Mouse (Mus musculus) MEL (cell line): ENCODE data around the gene Gm43064. TPM values are rescaled to one million over a fixed set of nuclear protein-coding genes. Genes with fewer than 3 reads are reported as not detected.
A peak's percentile ranks its signal among the peaks of the same experiment; 100 is the strongest.

Source experiments
- DNase-seq: peaks from one replicate; pipeline ENCODE4 v3.0.0; 2011; ENCODE audit warnings: low read depth, low spot score
- H3K27ac ChIP-seq: 2 replicates; pipeline ENCODE4 v1.5.1; 2012; ENCODE audit warnings: low read depth, mild to moderate bottlenecking, control low read depth, low read length, moderate library complexity; ENCODE audit not compliant: control insufficient read depth
- H3K27me3 ChIP-seq, 2 experiments: fragments of 150-350 bp in 1 of 2; sonication (generic) in 1 of 2; 2 replicates each; pipeline ENCODE4 v1.6.1; 2012; ENCODE audit warnings: low read length in 2 of 2, mild to moderate bottlenecking in 2 of 2, improper control_type of control experiment in 1 of 2, moderate library complexity in 1 of 2; ENCODE audit not compliant: insufficient read depth in 2 of 2, control insufficient read depth in 1 of 2
- H3K36me3 ChIP-seq, 2 experiments: 2 replicates each; pipeline ENCODE4 v1.6.1; 2012 to 2014; ENCODE audit warnings: low read length in 2 of 2, improper control_type of control experiment in 1 of 2, inconsistent platforms in 1 of 2, mild to moderate bottlenecking in 1 of 2; ENCODE audit not compliant: insufficient read depth in 2 of 2, control insufficient read depth in 1 of 2
- H3K4me1 ChIP-seq, 2 experiments: fragments of 150-350 bp in 1 of 2; sonication (generic) in 1 of 2; 2 replicates each; pipeline ENCODE4 v1.6.1; 2012; ENCODE audit warnings: low read length in 2 of 2, improper control_type of control experiment in 1 of 2, mild to moderate bottlenecking in 1 of 2; ENCODE audit not compliant: insufficient read depth in 2 of 2, control insufficient read depth in 1 of 2
- H3K4me3 ChIP-seq, 2 experiments: fragments of 150-350 bp in 1 of 2; sonication (generic) in 1 of 2; 2 replicates each; pipeline ENCODE4 v1.5.1; 2012; ENCODE audit warnings: low read depth in 2 of 2, low read length in 2 of 2, mild to moderate bottlenecking in 2 of 2, moderate library complexity in 2 of 2, control low read depth in 1 of 2, improper control_type of control experiment in 1 of 2; ENCODE audit not compliant: control insufficient read depth in 1 of 2, insufficient read depth in 1 of 2
- H3K79me2 ChIP-seq: 2 replicates; pipeline ENCODE4 v1.6.1; 2012; ENCODE audit warnings: mild to moderate bottlenecking, low read length, moderate library complexity; ENCODE audit not compliant: control insufficient read depth, poor library complexity, insufficient read depth
- H3K9ac ChIP-seq: 2 replicates; pipeline ENCODE4 v1.6.1; 2012; ENCODE audit warnings: low read depth, mild to moderate bottlenecking, control low read depth, low read length, moderate library complexity; ENCODE audit not compliant: control insufficient read depth, poor library complexity, severe bottlenecking
- H3K9me3 ChIP-seq: fragments of 150-350 bp; sonication (generic); replicated peaks from 2 replicates; pipeline ENCODE4 v1.6.1; 2012; ENCODE audit warnings: mild to moderate bottlenecking, low read length, improper control_type of control experiment, moderate library complexity; ENCODE audit not compliant: insufficient read depth
- BHLHE40 ChIP-seq: IDR thresholded peaks from 2 replicates; pipeline ENCODE4 v1.6.1; 2012; ENCODE audit warnings: low read depth, mild to moderate bottlenecking, inconsistent platforms, low read length, improper control_type of control experiment, borderline replicate concordance
- CHD1 ChIP-seq: IDR thresholded peaks from 2 replicates; pipeline ENCODE4 v1.6.1; 2012; ENCODE audit warnings: low read depth, mild to moderate bottlenecking, inconsistent platforms, low read length, improper control_type of control experiment
- CTCF ChIP-seq, 3 experiments: IDR thresholded peaks in 2 of 3; conservative IDR thresholded peaks in 1 of 3; 2 replicates each; pipeline ENCODE4 v1.5.1; 2011 to 2012; ENCODE audit warnings: low read length in 3 of 3, low read depth in 2 of 3, mild to moderate bottlenecking in 2 of 3, improper control_type of control experiment in 1 of 3, inconsistent platforms in 1 of 3, mixed read lengths in 1 of 3, moderate library complexity in 1 of 3; ENCODE audit not compliant: control insufficient read depth in 1 of 3, insufficient read depth in 1 of 3, poor library complexity in 1 of 3, severe bottlenecking in 1 of 3
- E2F4 ChIP-seq: IDR thresholded peaks from 2 replicates; pipeline ENCODE4 v1.6.1; 2011; ENCODE audit warnings: low read depth, low read length, improper control_type of control experiment, borderline replicate concordance
- ELF1 ChIP-seq: IDR thresholded peaks from 2 replicates; pipeline ENCODE4 v1.6.1; 2014; ENCODE audit warnings: low read depth, mild to moderate bottlenecking, inconsistent platforms, low read length, improper control_type of control experiment, moderate library complexity
- EP300 ChIP-seq, 2 experiments: IDR thresholded peaks; 2 replicates each; pipeline ENCODE4 v1.6.1; 2011; ENCODE audit warnings: improper control_type of control experiment in 2 of 2, low read length in 2 of 2, low read depth in 1 of 2, mild to moderate bottlenecking in 1 of 2
- ETS1 ChIP-seq: IDR thresholded peaks from 2 replicates; pipeline ENCODE4 v1.6.1; 2012; ENCODE audit warnings: low read depth, mild to moderate bottlenecking, inconsistent platforms, low read length, improper control_type of control experiment, moderate library complexity
- GABPA ChIP-seq: IDR thresholded peaks from 2 replicates; pipeline ENCODE4 v1.6.1; 2012; ENCODE audit warnings: low read depth, mild to moderate bottlenecking, inconsistent platforms, low read length, improper control_type of control experiment, moderate library complexity
- GATA1 ChIP-seq: IDR thresholded peaks from 2 replicates; pipeline ENCODE4 v1.6.1; 2011; ENCODE audit warnings: low read depth, low read length, improper control_type of control experiment
- HCFC1 ChIP-seq: IDR thresholded peaks from 2 replicates; pipeline ENCODE4 v1.6.1; 2012; ENCODE audit warnings: low read depth, mild to moderate bottlenecking, inconsistent platforms, low read length, improper control_type of control experiment, moderate library complexity
- JUND ChIP-seq: IDR thresholded peaks from 2 replicates; pipeline ENCODE4 v1.6.1; 2011; ENCODE audit warnings: low read depth, mild to moderate bottlenecking, improper control_type of control experiment, low read length
- KAT2A ChIP-seq: conservative IDR thresholded peaks from 2 replicates; pipeline ENCODE4 v1.6.1; 2012; ENCODE audit warnings: low read depth, low read length, improper control_type of control experiment, inconsistent platforms
- MAFK ChIP-seq: IDR thresholded peaks from 2 replicates; pipeline ENCODE4 v1.6.1; 2011; ENCODE audit warnings: low read depth, mild to moderate bottlenecking, low read length, improper control_type of control experiment, borderline replicate concordance
- MAX ChIP-seq: IDR thresholded peaks from 2 replicates; pipeline ENCODE4 v1.6.1; 2011; ENCODE audit warnings: low read length, improper control_type of control experiment
- MEF2A ChIP-seq: IDR thresholded peaks from 2 replicates; pipeline ENCODE4 v1.6.1; 2014; ENCODE audit warnings: low read depth, mild to moderate bottlenecking, inconsistent platforms, low read length, improper control_type of control experiment; ENCODE audit not compliant: poor library complexity, insufficient replicate concordance, severe bottlenecking; ENCODE audit errors: extremely low read depth
- MXI1 ChIP-seq: IDR thresholded peaks from 2 replicates; pipeline ENCODE4 v1.6.1; 2011; ENCODE audit warnings: mild to moderate bottlenecking, low read depth, low read length, improper control_type of control experiment
- MYB ChIP-seq: IDR thresholded peaks from 2 replicates; pipeline ENCODE4 v1.6.1; 2011; ENCODE audit warnings: mild to moderate bottlenecking, low read depth, low read length, improper control_type of control experiment
- NRF1 ChIP-seq: IDR thresholded peaks from 2 replicates; pipeline ENCODE4 v1.6.1; 2014; ENCODE audit warnings: low read depth, mild to moderate bottlenecking, inconsistent platforms, low read length, improper control_type of control experiment, moderate library complexity; ENCODE audit not compliant: poor library complexity, insufficient read depth, severe bottlenecking
- POLR2AphosphoS5 ChIP-seq: IDR thresholded peaks from 2 replicates; pipeline ENCODE4 v1.6.1; 2012; ENCODE audit warnings: low read depth, borderline replicate concordance, mild to moderate bottlenecking, inconsistent platforms, low read length, moderate library complexity, mixed read lengths
- RAD21 ChIP-seq: IDR thresholded peaks from 2 replicates; pipeline ENCODE4 v1.6.1; 2011; ENCODE audit warnings: mild to moderate bottlenecking, low read depth, low read length, improper control_type of control experiment
- TCF12 ChIP-seq: IDR thresholded peaks from 2 replicates; pipeline ENCODE4 v1.6.1; 2014; ENCODE audit warnings: low read depth, mild to moderate bottlenecking, inconsistent platforms, low read length, improper control_type of control experiment, moderate library complexity
- UBTF ChIP-seq: IDR thresholded peaks from 2 replicates; pipeline ENCODE4 v1.6.1; 2012; ENCODE audit warnings: low read depth, mild to moderate bottlenecking, inconsistent platforms, low read length, improper control_type of control experiment, moderate library complexity, borderline replicate concordance; ENCODE audit not compliant: insufficient read depth
- ZC3H11A ChIP-seq: IDR thresholded peaks from 2 replicates; pipeline ENCODE4 v1.6.1; 2012; ENCODE audit warnings: low read depth, mild to moderate bottlenecking, inconsistent platforms, low read length, improper control_type of control experiment
- ZKSCAN1 ChIP-seq: IDR thresholded peaks from 2 replicates; pipeline ENCODE4 v1.6.1; 2012; ENCODE audit warnings: low read depth, mild to moderate bottlenecking, inconsistent platforms, low read length, improper control_type of control experiment, moderate library complexity
- ZNF384 ChIP-seq: IDR thresholded peaks from 2 replicates; pipeline ENCODE4 v1.6.1; 2012; ENCODE audit warnings: low read depth, mild to moderate bottlenecking, inconsistent platforms, low read length, improper control_type of control experiment
- polyA plus RNA-seq, 2 experiments: library from polyadenylated mRNA; stranded (reverse) in 1 of 2; unstranded in 1 of 2; fragments of >175 nt in 1 of 2; fragments of >200 nt in 1 of 2; gene quantifications; 2 replicates each; pipeline versions ENCODE4 v1.2.1 to v1.2.4; 2012; ENCODE audit warnings: low replicate concordance in 2 of 2, low read depth in 1 of 2; ENCODE audit not compliant: insufficient read length in 2 of 2, insufficient read depth in 1 of 2, missing spikeins in 1 of 2
- total RNA-seq: library from RNA; depleted of rRNA; stranded (reverse); fragments of 300-350 nt; gene quantifications from 2 replicates; pipeline ENCODE4 v1.2.3, GENCODE M21; 2012

Gm43064 gene
- total and polyA plus RNA-seq, 3 experiments: 0.14 to 0.50 TPM; not detected in 1

DNA sequence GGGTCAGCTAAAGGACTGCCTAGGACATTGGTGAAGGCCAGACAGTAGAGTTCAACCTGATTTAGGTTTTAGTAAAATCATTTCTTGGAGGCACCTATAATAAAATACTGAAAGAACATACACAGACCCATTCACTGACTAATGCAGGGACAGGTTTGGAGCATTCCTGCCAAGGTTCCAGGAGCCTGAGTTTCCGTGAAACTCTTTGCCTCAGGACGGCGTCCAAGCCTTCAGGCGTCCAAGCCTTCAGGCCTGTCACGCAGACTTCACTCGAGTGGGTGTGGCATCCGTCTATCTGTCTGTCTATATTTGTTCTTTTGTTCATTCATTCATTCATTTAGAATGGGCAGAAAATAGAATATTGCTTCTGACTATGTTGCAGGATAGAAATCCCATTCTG lies 21.8 kb downstream of the Gm43064 start:
- Histone ChIP-seq H3K79me2 (no peaks in the 10 kb centered on the region), H3K4me3 (no peak overlapping the region), H3K27me3 (no peaks in the 10 kb centered on the region), H3K4me1 (peaks cover 6 to 10% of the 10 kb centered on the region in 2 experiments), H3K9me3 (no peaks in the 10 kb centered on the region), H3K27ac (no peak overlapping the region), H3K9ac (no peak overlapping the region), H3K36me3 (peaks cover 0 to 15% of the 10 kb centered on the region in 2 experiments; a peak in 2 of 4 replicates)
- DNase-seq: no peak
- TF ChIP-seq MAX (no peak), HCFC1 (no peak), JUND (no peak), CHD1 (no peak), ZKSCAN1 (no peak), ZC3H11A (no peak), MYB (no peak), GABPA (no peak), NRF1 (no peak), ELF1 (no peak), CTCF (IDR thresholded peaks at IDR 0.05 in 2 of 3, conservative IDR thresholded peaks at IDR 0.05 in 1 of 3; ENCODE audit: control insufficient read depth in 1 of 3, insufficient read depth in 1 of 3, low read depth in 2 of 3, low read length in 3 of 3, poor library complexity in 1 of 3, severe bottlenecking in 1 of 3) (no peak), UBTF (no peak), POLR2AphosphoS5 (no peak)

DNA sequence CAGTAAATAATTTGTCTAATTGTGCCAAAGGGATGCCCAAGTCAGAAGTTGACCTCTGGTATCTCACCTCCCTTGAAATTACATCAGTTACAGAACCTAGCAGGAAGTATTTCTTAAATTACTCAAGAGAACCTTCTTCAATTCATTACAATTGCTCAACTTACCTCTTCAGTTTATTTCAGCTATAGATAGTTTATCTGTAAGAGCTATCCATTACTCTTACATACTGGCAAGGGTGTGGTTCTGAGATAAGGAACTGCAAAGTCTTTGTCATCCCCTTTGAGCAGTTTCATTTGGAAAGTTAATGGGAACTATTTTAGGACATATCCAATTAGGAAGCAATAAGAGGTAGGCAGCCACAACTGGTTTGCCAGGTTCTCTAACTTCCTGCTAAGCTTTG lies 23.1 kb downstream of the Gm43064 start, which contains the start of gene Bcl2l15:
Gene Bcl2l15 (plus strand): TSS at position 176 of the 400 bp plus-strand sequence.
- H3K9me3 ChIP-seq: no peaks in the 10 kb centered on the region
- TF ChIP-seq MEF2A (peak; percentile 20; the same call in 1 of the 2 replicates), BHLHE40 (no peak), TCF12 (peak; percentile 65; the same call in 1 of the 2 replicates), MXI1 (no peak), MAFK (no peak), NRF1 (no peak), KAT2A (no peak), GATA1 (peak; percentile 75), ZNF384 (no peak), ETS1 (no peak), RAD21 (no peak), EP300 (IDR thresholded peaks at IDR 0.05; ENCODE audit: low read depth in 1 of 2, low read length in 2 of 2) (peak; percentile 76 to 80), JUND (no peak), E2F4 (no peak), ZKSCAN1 (no peak), GABPA (no peak), ELF1 (no peak), POLR2AphosphoS5 (no peak)
- TF ChIP-seq, all 39 proteins: peak for 4
- H3K36me3 ChIP-seq: peaks cover 0 to 15% of the 10 kb centered on the region in 2 experiments; a peak in 2 of 4 replicates
- DNase-seq: peak; percentile 28
- H3K9ac ChIP-seq: no peak within 1 kb of the TSS
- H3K4me1 ChIP-seq: peaks cover 6 to 10% of the 10 kb centered on the region in 2 experiments
- H3K79me2 ChIP-seq: no peaks in the 10 kb centered on the region
- no peak within 1 kb of the TSS for H3K4me3 ChIP-seq
- H3K27me3 ChIP-seq: no peaks in the 10 kb centered on the region
- peak within 1 kb of the TSS; percentile 42 for H3K27ac ChIP-seq
